Mouse (Mus musculus) CH12.LX (cell line): ENCODE results near the gene Psd.

Experiments used
- CTCF ChIP-seq, 2 experiments: IDR thresholded peaks in 1 of 2; conservative IDR thresholded peaks in 1 of 2; 2 replicates each; pipeline ENCODE4 v1.5.1; 2011 to 2012; ENCODE audit warnings: low read depth in 2 of 2, low read length in 2 of 2, improper control_type of control experiment in 1 of 2, inconsistent platforms in 1 of 2, mild to moderate bottlenecking in 1 of 2, moderate library complexity in 1 of 2
- EP300 ChIP-seq: IDR thresholded peaks from 2 replicates; pipeline ENCODE4 v1.6.1; 2011; ENCODE audit warnings: low read length, improper control_type of control experiment
- HCFC1 ChIP-seq: IDR thresholded peaks from 2 replicates; pipeline ENCODE4 v1.6.1; 2012; ENCODE audit warnings: low read depth, mild to moderate bottlenecking, inconsistent platforms, low read length, improper control_type of control experiment
- NELFE ChIP-seq: IDR thresholded peaks from 2 replicates; pipeline ENCODE4 v1.6.1; 2011; ENCODE audit warnings: low read depth, low read length, improper control_type of control experiment
- POLR2A ChIP-seq: IDR thresholded peaks from 2 replicates; pipeline ENCODE4 v1.6.1; 2011; ENCODE audit warnings: low read depth, mild to moderate bottlenecking, improper control_type of control experiment, low read length
- RCOR1 ChIP-seq: conservative IDR thresholded peaks from 2 replicates; pipeline ENCODE4 v1.6.1; 2012; ENCODE audit warnings: low read depth, mild to moderate bottlenecking, inconsistent platforms, low read length, improper control_type of control experiment

- TF ChIP-seq CTCF (conservative IDR thresholded peaks at IDR 0.05 in 1 of 2, IDR thresholded peaks at IDR 0.05 in 1 of 2; ENCODE audit: low read depth in 2 of 2, low read length in 2 of 2) (no peak), EP300 (no peak), POLR2A (no peak), NELFE (no peak), RCOR1 (no peak), HCFC1 (no peak)
Observed at GRCm38 (mm10) chr19:46330696-46331095, 3.7 kb upstream of the Psd start.
